Mouse (Mus musculus): ENCODE measurements around the gene Smad5.

Gene Smad5

DNA sequence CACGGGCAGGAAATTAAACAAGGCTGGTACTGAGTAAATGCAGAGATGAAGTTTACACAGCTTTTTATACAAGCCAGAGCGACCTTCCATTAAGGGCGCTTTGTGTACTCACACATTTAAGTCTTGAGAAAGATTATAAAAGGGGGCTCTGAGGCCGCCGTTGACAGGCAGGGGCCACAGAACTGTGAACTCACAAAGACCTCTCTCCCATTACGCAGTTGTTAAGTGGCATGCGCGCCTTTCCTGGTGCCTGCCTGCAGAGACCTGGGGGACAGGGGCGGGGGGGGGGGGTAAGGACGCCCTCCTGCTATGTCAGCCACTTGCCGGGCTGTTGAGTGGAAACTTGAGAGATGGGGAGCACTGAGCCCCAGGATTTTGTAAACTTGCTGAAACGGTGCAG, 54.4 kb downstream of the Smad5 start:
- DNase-seq, result no peak

DNA sequence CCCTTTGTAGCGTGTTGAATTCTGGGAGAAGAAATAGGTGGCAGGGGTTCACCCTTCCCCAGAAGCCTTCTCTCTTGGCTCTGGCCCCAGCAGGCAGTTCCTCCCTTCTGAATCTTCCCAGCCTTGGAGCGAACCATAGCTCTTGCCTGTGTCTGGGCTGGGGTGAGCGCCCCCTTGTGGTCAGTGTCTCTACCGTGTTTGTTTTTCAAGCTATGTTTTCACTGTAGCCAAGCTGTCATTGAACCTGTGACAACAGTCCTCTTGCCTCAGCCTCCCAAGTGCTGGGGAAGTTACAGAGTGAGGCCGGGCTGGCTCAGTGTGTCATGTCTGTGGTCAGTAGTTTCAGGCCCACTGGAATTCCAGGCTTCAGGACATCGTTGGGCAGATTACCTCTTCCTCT, 55.7 kb downstream of the Smad5 start:
- DNase-seq, result peak; percentile 48

GRCm38 (mm10) chr13:56762446-56763229, 59.8 kb downstream of the Smad5 start:
- no peak for DNase-seq

GRCm38 (mm10) chr13:56765284-56766032, 62.6 kb downstream of the Smad5 start:
- DNase-seq, result no peak

GRCm38 (mm10) chr13:56766211-56766610, 63.4 kb downstream of the Smad5 start:
- no peak for DNase-seq

DNA sequence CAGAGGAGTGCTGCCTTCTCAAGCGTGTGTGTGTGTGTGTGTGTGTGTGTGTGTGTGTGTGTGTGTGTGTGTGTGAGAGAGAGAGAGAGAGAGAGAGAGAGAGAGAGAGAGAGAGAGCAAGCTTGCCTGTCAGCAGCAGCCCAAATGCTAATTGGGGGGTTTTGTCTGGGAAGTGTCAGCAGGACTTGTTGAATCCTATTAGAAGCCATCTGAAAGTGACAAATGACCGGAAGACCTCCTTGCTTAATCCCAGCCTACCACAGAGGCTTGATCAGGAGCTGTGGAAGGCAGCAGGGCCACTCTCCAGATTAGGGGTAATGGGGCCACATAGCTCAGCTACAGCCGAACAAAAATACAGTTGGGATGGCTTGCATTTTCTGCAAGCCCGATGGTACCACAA, 66.6 kb downstream of the Smad5 start:
- no peak for DNase-seq

- DNase-seq, result no peak
Observed at GRCm38 (mm10) chr13:56770136-56770578, 67.3 kb downstream of the Smad5 start.

DNA sequence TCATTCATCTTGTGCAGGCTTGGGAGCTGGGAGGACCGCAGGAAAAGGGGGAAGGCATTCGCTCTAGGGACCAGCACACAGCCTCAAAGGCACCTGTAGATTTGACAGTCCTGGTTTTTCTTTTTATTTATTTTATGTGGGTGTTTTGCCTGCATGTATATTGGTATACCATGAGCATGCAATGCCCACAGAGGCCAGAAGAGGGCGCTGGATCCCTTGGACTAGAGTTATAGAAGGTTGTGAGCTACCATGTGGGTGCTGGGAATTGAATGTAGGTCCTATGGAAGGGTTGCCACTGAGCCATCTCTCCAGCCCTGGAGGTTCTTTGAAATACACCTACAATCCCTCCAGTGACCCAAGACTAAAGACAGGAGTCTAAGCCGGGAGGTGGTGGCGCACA, 68.0 kb downstream of the Smad5 start:
- no peak for DNase-seq

DNA sequence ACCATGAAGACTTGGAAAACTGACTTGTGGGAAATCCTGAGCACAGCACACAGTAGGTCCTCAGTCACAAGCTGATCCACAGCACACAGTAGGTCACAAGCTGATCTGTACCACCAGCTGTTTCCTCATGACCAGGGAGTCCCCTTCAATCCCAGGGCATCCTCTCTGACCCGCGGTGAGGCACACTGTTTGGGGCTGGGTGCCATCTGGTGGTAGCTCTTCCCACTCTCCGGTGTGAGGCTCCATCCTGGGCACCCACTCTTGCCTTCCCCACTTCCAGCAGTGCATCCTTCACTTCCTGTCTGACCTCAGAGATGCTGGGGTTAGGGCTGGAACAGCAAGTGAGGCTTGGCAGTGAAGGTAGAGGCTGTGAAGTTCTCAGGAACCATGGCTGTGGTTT, 69.8 kb downstream of the Smad5 start:
- no peak for DNase-seq

- no peak for DNase-seq
Observed at GRCm38 (mm10) chr13:56773262-56773870, 70.6 kb downstream of the Smad5 start.

GRCm38 (mm10) chr13:56774304-56774703, 71.5 kb downstream of the Smad5 start:
- DNase-seq, result no peak

DNA sequence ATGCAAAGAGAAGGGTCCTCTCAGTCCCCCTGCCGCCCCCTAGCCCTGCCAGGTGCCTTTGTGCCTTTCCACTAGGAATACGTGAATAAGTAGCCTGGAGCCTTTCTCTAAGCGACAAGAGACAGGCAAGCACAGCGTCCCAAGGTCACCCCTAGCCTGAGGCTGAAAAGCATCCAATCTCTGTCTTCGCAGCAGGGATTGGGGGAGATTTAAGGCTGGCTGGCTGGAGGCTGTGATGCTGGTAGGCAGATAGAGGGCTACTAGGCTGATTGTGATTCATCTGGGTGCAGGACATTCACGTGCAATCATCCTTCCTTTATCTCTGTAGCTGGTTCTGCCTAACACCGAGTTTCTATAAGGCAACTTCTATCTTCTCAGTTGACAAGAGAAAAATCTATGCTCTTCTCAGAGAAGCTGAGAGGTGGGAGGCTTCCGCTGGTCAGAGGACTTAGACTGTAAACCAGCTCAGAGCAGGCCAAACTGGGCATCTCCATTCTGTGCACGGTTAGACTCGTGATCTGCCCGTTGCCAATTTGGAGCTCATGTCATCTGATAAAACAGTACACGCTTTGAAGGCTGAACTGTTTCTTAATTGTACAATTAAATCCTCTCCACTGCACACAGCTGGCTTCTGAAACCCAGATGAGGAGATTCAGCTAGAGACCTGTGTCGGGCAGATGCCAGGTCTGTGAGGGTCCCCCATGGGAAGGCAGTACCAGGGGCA, 78.1 kb downstream of the Smad5 start:
- no peak for DNase-seq

DNA sequence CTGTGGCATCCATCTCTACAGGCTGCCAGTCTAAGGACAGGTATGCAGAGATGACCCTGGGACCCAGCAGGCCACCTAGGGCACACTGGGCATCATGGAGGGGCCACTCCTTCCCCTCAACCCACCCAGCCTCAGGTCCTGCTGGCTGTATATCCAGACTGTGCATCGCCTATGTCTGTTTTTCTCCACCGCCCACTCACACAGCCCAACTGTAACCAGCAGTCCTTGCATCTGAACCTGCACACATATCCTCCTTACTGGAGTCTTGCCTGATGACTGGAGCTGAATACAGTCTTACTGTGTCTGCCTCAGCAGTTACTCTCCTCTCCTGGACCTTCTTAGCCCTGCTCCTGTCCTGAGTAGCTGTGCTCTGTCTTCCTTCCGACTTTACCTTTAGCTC, 78.9 kb downstream of the Smad5 start:
- DNase-seq, result no peak

DNA sequence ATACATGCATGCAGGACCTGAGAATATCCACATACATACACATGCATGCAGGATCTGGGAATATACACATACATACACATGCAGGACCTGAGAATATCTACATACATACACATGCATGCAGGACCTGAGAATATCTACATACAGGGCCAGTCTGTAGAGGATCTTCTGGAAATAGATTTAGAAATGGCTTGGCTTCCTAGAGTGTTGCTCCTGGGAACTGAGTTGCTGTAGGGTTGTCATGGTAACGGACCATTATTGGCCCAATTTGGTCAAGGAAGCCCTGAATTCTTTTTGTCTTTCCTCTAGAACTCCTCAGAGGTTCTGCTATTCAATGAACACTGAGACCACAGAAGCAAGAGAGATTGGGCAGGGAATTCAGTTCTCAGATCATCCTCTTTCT, 79.8 kb downstream of the Smad5 start:
- no peak for DNase-seq

DNA sequence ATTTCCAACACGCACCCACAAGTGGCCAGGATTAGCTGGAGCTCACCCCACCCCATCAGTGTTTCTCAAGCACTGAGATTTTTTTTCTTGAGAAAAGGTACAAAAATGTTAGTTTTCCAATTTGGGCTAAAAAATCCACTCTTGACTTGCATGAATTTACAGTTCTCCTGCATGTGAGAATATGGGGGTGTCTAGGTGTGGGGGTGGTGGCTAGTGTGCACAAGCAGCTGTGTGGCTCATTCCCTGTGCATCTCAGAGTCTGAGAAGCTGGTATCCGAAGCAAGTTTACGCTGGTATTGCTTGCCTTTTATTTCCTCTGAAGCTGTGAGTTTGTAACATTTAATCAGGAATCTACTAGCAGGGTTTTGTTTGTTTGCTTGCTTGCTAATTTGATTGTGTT, 87.9 kb downstream of the Smad5 start:
- no peak for DNase-seq
